Mouse (Mus musculus): ENCODE results near the gene Vcam1. TPM values are rescaled to one million over a fixed set of nuclear protein-coding genes. Genes with fewer than 3 reads are reported as not detected.

Gene Vcam1
- polyA plus RNA-seq (2015; fragmentation: Nextera tagmentation; extraction: Ambion mirVana) = 30.8 and 39.8 TPM in 2 replicates

- peak; percentile 84 for ATAC-seq
- Histone ChIP-seq H3K4me1 (ENCODE audit: control insufficient read depth, insufficient read depth, low read length) (peaks cover 3% of the 10 kb centered on the region), H3K36me3 (ENCODE audit: control insufficient read depth, insufficient read depth, low read length) (no peaks in the 10 kb centered on the region), H3K9me3 (replicated peaks; ENCODE audit: control insufficient read depth, low read length, poor library complexity, severe bottlenecking) (no peaks in the 10 kb centered on the region), H3K4me3 (ENCODE audit: low read depth, low read length) (peak within 1 kb of the TSS; percentile 28), H3K9ac (ENCODE audit: low read depth, low read length) (no peak within 1 kb of the TSS), H3K27me3 (ENCODE audit: control insufficient read depth, insufficient read depth, low read depth, low read length) (no peaks in the 10 kb centered on the region), H3K27ac (ENCODE audit: low read length) (0 out of 2 replicates have a peak within 1 kb of the TSS, but pooled peaks have one; percentile 44), H3K4me2 (ENCODE audit: low read length) (peak within 1 kb of the TSS; percentile 45)
- 1% methylated on average over 9 of the region's 9 CpGs for WGBS
Observed at GRCm38 (mm10) chr3:116129259-116129738, at the start of gene Vcam1. Gene Vcam1 (minus strand): TSS chr3:116129688.

- no peak overlapping the region for H3K4me3 ChIP-seq (ENCODE audit: low read depth, low read length)
- WGBS = 91% methylated on average over 6 of the region's 6 CpGs
- H3K27ac ChIP-seq (ENCODE audit: low read length) = no peak overlapping the region
Observed at GRCm38 (mm10) chr3:116175106-116175505, 45.6 kb upstream of the Vcam1 start.

GRCm38 (mm10) chr3:116171461-116171860 lies 42.0 kb upstream of the Vcam1 start:
- no peak overlapping the region for H3K4me3 ChIP-seq (ENCODE audit: low read depth, low read length)
- H3K9ac ChIP-seq (ENCODE audit: low read depth, low read length) = no peak overlapping the region
- no peak overlapping the region for H3K27ac ChIP-seq (ENCODE audit: low read length)
- no peaks in the 10 kb centered on the region for H3K27me3 ChIP-seq (ENCODE audit: control insufficient read depth, insufficient read depth, low read depth, low read length)
- no peaks in the 10 kb centered on the region for H3K9me3 ChIP-seq (replicated peaks; ENCODE audit: control insufficient read depth, low read length, poor library complexity, severe bottlenecking)
- no peak overlapping the region for H3K4me2 ChIP-seq (ENCODE audit: low read length)
- H3K4me1 ChIP-seq (ENCODE audit: control insufficient read depth, insufficient read depth, low read length) = no peaks in the 10 kb centered on the region
- WGBS = 85% methylated on average over 5 of the region's 5 CpGs
- H3K36me3 ChIP-seq (ENCODE audit: control insufficient read depth, insufficient read depth, low read length) = no peaks in the 10 kb centered on the region
- no peak for ATAC-seq

More at GRCm38 (mm10) chr3:116175106-116175505, 45.6 kb upstream of the Vcam1 start:
- ATAC-seq = no peak
- Histone ChIP-seq H3K36me3 (ENCODE audit: control insufficient read depth, insufficient read depth, low read length) (no peaks in the 10 kb centered on the region), H3K9ac (ENCODE audit: low read depth, low read length) (no peak overlapping the region), H3K4me2 (ENCODE audit: low read length) (no peak overlapping the region), H3K4me1 (ENCODE audit: control insufficient read depth, insufficient read depth, low read length) (no peaks in the 10 kb centered on the region), H3K9me3 (replicated peaks; ENCODE audit: control insufficient read depth, low read length, poor library complexity, severe bottlenecking) (no peaks in the 10 kb centered on the region), H3K27me3 (ENCODE audit: control insufficient read depth, insufficient read depth, low read depth, low read length) (no peaks in the 10 kb centered on the region)

- ATAC-seq = no peak
- H3K4me1 ChIP-seq (ENCODE audit: control insufficient read depth, insufficient read depth, low read length) = no peaks in the 10 kb centered on the region
- WGBS = 91% methylated on average over 2 of the region's 2 CpGs
Observed at GRCm38 (mm10) chr3:116168056-116168455, 38.6 kb upstream of the Vcam1 start.

GRCm38 (mm10) chr3:116166296-116166695 lies 36.8 kb upstream of the Vcam1 start:
- H3K27me3 ChIP-seq (ENCODE audit: control insufficient read depth, insufficient read depth, low read depth, low read length) = no peaks in the 10 kb centered on the region
- H3K4me3 ChIP-seq (ENCODE audit: low read depth, low read length) = no peak overlapping the region
- H3K36me3 ChIP-seq (ENCODE audit: control insufficient read depth, insufficient read depth, low read length) = no peaks in the 10 kb centered on the region
- H3K9ac ChIP-seq (ENCODE audit: low read depth, low read length) = no peak overlapping the region
- H3K4me1 ChIP-seq (ENCODE audit: control insufficient read depth, insufficient read depth, low read length) = no peaks in the 10 kb centered on the region
- no peaks in the 10 kb centered on the region for H3K9me3 ChIP-seq (replicated peaks; ENCODE audit: control insufficient read depth, low read length, poor library complexity, severe bottlenecking)
- 85% methylated on average over 8 of the region's 8 CpGs for WGBS
- H3K4me2 ChIP-seq (ENCODE audit: low read length) = no peak overlapping the region
- H3K27ac ChIP-seq (ENCODE audit: low read length) = no peak overlapping the region
- no peak for ATAC-seq

More at GRCm38 (mm10) chr3:116168056-116168455, 38.6 kb upstream of the Vcam1 start:
- Histone ChIP-seq H3K27ac (ENCODE audit: low read length) (no peak overlapping the region), H3K27me3 (ENCODE audit: control insufficient read depth, insufficient read depth, low read depth, low read length) (no peaks in the 10 kb centered on the region), H3K9ac (ENCODE audit: low read depth, low read length) (no peak overlapping the region), H3K9me3 (replicated peaks; ENCODE audit: control insufficient read depth, low read length, poor library complexity, severe bottlenecking) (no peaks in the 10 kb centered on the region), H3K36me3 (ENCODE audit: control insufficient read depth, insufficient read depth, low read length) (no peaks in the 10 kb centered on the region), H3K4me2 (ENCODE audit: low read length) (no peak overlapping the region), H3K4me3 (ENCODE audit: low read depth, low read length) (no peak overlapping the region)

GRCm38 (mm10) chr3:116165030-116165429 lies 35.5 kb upstream of the Vcam1 start:
- Histone ChIP-seq H3K4me2 (ENCODE audit: low read length) (no peak overlapping the region), H3K4me3 (ENCODE audit: low read depth, low read length) (no peak overlapping the region), H3K4me1 (ENCODE audit: control insufficient read depth, insufficient read depth, low read length) (no peaks in the 10 kb centered on the region), H3K9ac (ENCODE audit: low read depth, low read length) (no peak overlapping the region), H3K27me3 (ENCODE audit: control insufficient read depth, insufficient read depth, low read depth, low read length) (no peaks in the 10 kb centered on the region), H3K36me3 (ENCODE audit: control insufficient read depth, insufficient read depth, low read length) (no peaks in the 10 kb centered on the region), H3K27ac (ENCODE audit: low read length) (no peak overlapping the region), H3K9me3 (replicated peaks; ENCODE audit: control insufficient read depth, low read length, poor library complexity, severe bottlenecking) (no peaks in the 10 kb centered on the region)
- ATAC-seq = no peak
- WGBS = 55% methylated on average over 1 of the region's 1 CpGs

GRCm38 (mm10) chr3:116163517-116163916 lies 34.0 kb upstream of the Vcam1 start:
- WGBS = 80% methylated on average over 5 of the region's 5 CpGs
- Histone ChIP-seq H3K9me3 (replicated peaks; ENCODE audit: control insufficient read depth, low read length, poor library complexity, severe bottlenecking) (no peaks in the 10 kb centered on the region), H3K27ac (ENCODE audit: low read length) (no peak overlapping the region), H3K36me3 (ENCODE audit: control insufficient read depth, insufficient read depth, low read length) (no peaks in the 10 kb centered on the region), H3K27me3 (ENCODE audit: control insufficient read depth, insufficient read depth, low read depth, low read length) (no peaks in the 10 kb centered on the region), H3K4me1 (ENCODE audit: control insufficient read depth, insufficient read depth, low read length) (no peaks in the 10 kb centered on the region), H3K4me2 (ENCODE audit: low read length) (no peak overlapping the region), H3K9ac (ENCODE audit: low read depth, low read length) (no peak overlapping the region), H3K4me3 (ENCODE audit: low read depth, low read length) (no peak overlapping the region)
- no peak for ATAC-seq

- 84% methylated on average over 9 of the region's 9 CpGs for WGBS
- H3K4me2 ChIP-seq (ENCODE audit: low read length) = no peak overlapping the region
- ATAC-seq = no peak
- no peaks in the 10 kb centered on the region for H3K36me3 ChIP-seq (ENCODE audit: control insufficient read depth, insufficient read depth, low read length)
- no peaks in the 10 kb centered on the region for H3K9me3 ChIP-seq (replicated peaks; ENCODE audit: control insufficient read depth, low read length, poor library complexity, severe bottlenecking)
- H3K27me3 ChIP-seq (ENCODE audit: control insufficient read depth, insufficient read depth, low read depth, low read length) = no peaks in the 10 kb centered on the region
- no peak overlapping the region for H3K9ac ChIP-seq (ENCODE audit: low read depth, low read length)
- no peak overlapping the region for H3K4me3 ChIP-seq (ENCODE audit: low read depth, low read length)
- no peaks in the 10 kb centered on the region for H3K4me1 ChIP-seq (ENCODE audit: control insufficient read depth, insufficient read depth, low read length)
- no peak overlapping the region for H3K27ac ChIP-seq (ENCODE audit: low read length)
Observed at GRCm38 (mm10) chr3:116162097-116162666, 32.7 kb upstream of the Vcam1 start.

GRCm38 (mm10) chr3:116159376-116159775 lies 29.9 kb upstream of the Vcam1 start:
- ATAC-seq = no peak

More at GRCm38 (mm10) chr3:116159376-116159775, 29.9 kb upstream of the Vcam1 start:
- 96% methylated on average over 5 of the region's 5 CpGs for WGBS
- H3K4me2 ChIP-seq (ENCODE audit: low read length) = no peak overlapping the region
- no peaks in the 10 kb centered on the region for H3K27me3 ChIP-seq (ENCODE audit: control insufficient read depth, insufficient read depth, low read depth, low read length)
- H3K4me3 ChIP-seq (ENCODE audit: low read depth, low read length) = no peak overlapping the region
- no peak overlapping the region for H3K9ac ChIP-seq (ENCODE audit: low read depth, low read length)
- H3K4me1 ChIP-seq (ENCODE audit: control insufficient read depth, insufficient read depth, low read length) = no peaks in the 10 kb centered on the region
- no peak overlapping the region for H3K27ac ChIP-seq (ENCODE audit: low read length)
- H3K9me3 ChIP-seq (replicated peaks; ENCODE audit: control insufficient read depth, low read length, poor library complexity, severe bottlenecking) = no peaks in the 10 kb centered on the region
- H3K36me3 ChIP-seq (ENCODE audit: control insufficient read depth, insufficient read depth, low read length) = no peaks in the 10 kb centered on the region
